Mouse (Mus musculus): ENCODE results near the gene Fam171a1. TPM values are rescaled to one million over a fixed set of nuclear protein-coding genes. Genes with fewer than 3 reads are reported as not detected.
"Not testable (repeated sequence)": the region's sequence is repeated elsewhere in the genome, so short reads cannot be mapped to it uniquely, and the experiment has no call there.

Gene Fam171a1
- total RNA-seq, 2 experiments from 2014 or later, result 3.4 to 3.8 TPM

DNA sequence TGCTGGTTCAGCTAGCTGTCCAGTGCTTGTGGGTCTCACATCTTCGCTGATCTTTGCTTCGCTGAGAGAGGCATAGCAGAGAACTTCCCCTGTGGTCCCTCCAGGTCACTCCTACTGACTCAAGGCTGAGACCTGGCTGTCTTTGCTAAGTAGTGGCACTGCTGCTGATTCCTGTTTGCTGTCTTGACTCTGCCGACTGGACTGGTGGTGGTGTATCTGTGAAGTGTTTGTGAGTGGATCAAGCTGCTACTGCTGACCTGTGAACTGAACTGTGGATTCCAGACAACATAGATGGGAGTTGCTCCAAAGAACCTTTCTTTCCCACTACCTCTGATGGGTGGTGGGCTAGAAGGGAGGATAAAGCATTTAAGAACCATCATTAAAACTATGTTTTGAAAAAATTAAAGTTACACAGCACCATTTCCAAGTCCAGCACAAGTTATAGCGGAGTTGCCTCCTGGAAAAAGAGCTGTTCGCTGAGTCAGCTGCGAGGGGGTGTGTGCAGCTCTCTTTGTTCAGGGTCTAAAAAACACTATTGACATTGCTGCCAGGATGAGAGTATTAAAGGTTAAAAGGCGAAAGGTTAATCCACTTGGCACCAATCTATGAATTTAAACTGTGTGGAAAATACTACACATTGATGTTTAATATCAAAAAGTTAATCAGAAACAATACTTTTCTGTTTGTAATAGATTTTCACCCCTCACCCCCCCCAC, 52.0 kb downstream of the Fam171a1 start:
- intact Hi-C loops (cut with DNase I), result no loop called here
- no peak for DNase-seq

DNA sequence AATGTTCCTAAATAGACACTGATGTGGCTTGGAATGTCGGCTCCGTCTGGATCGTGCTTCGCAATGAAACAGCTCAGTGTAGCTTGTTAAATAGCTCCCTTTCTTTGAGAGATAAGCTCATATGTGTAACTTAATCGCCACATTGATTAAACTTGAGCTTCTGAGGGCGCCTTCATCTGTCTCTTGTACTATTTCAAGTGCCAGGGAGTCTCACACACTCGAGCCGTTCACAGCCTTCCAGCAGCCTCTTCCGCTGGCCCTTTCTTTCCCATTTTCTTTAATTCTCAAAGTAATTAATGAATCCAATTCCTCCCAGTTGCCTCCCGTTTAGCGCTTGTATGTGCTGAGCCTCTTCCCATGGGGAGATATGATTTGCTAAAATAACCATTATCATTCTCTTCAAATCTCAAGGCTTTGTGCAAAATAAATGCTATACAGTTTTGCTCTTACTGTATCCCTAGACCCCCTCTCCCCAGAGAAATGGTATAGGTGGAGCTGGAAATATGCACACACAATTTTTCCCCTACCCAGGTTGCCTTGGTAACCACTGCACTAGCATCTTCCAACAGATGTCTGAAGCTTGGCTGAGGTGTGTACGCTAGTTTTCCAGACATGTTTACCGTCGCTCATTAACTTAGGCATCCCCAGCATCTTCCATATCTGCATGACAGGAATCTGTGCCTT, 54.8 kb downstream of the Fam171a1 start:
- no peak for DNase-seq

DNA sequence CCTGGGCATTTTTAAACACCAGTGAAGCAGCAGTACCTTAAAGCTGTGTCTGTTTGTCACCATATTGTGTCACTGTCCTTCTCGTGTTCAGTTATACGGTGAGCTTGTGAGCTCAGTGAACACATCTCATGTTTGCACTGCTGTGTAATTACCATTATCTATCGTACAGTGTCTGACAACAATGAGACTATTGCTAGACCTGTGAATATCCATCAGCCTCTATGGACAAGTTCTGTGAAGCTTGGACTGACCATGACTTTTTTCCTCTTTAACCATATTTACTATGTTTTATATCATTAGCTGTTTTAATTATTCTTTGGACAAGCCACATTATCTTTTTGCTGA, 55.4 kb downstream of the Fam171a1 start:
- intact Hi-C loops (cut with DNase I), result no loop called here
- DNase-seq, result no peak

More for the DNA sequence above, 54.8 kb downstream of the Fam171a1 start:
- intact Hi-C loops (cut with DNase I), result no loop called here

DNA sequence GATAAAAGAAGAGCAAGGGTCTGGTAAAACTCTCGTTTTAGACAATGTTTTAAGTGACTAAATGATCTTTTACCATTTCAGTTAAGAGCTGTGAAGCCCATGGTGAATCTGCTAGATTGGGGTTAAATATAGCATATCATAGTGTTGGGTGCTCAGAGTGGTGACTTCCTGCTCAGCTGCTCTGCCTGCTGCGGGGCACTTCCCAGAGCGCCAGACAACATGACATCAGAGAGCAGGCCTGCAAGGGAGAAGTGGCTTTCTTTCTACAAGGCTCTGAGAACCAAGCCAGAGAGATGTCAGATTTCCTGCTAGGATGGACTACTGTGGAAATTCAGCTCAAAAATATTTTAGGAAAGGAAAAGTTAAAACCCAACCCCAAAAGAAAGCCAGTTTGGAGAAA, 57.8 kb downstream of the Fam171a1 start:
- no peak for DNase-seq
- intact Hi-C loops (cut with DNase I), result no loop called here

DNA sequence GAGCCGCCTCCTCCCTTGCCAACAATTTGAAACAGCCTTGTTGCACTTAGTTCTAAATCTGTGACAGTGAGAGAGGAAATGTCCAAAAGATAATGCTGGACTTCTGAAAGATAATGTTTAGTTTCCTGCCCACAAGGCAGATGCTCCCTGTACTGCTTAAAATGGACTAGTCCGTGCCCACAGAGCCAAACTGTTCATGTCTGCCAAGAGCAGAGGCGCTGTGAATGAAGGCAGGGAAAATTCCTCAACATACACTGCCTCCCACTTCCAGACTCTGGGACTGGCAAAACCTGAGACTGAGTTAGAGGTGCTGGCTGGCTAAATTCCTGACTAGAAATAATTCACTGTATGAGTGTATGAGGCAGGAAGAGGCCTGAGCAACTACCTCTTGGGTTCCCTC, 58.6 kb downstream of the Fam171a1 start:
- intact Hi-C loops (cut with DNase I), result no loop called here

GRCm38 (mm10) chr2:3174890-3175289, 60.9 kb downstream of the Fam171a1 start:
- intact Hi-C loops (cut with DNase I), result loop anchor here (5.0 kb wide), 1 partner anchor 58 kb away; no protein-coding TSS in a partner anchor
- DNase-seq, result no peak

More for the DNA sequence above, 58.6 kb downstream of the Fam171a1 start:
- no peak for DNase-seq

- not testable (repeated sequence) for DNase-seq
- intact Hi-C loops (cut with DNase I), result loop anchor here (5.0 kb wide), 1 partner anchor 59 kb away; no protein-coding TSS in a partner anchor
These were observed 62.0 kb downstream of the Fam171a1 start for GRCm38 (mm10) chr2:3175988-3176387.

- intact Hi-C loops (cut with DNase I), result loop anchor here (5.0 kb wide), 1 partner anchor 59 kb away; no protein-coding TSS in a partner anchor
- no peak for DNase-seq
These were observed 62.7 kb downstream of the Fam171a1 start for GRCm38 (mm10) chr2:3176751-3177150.

GRCm38 (mm10) chr2:3180550-3180949, 66.5 kb downstream of the Fam171a1 start:
- DNase-seq, result no peak
- intact Hi-C loops (cut with DNase I), result no loop called here

- no peak for DNase-seq
- intact Hi-C loops (cut with DNase I), result no loop called here
These were observed 69.6 kb downstream of the Fam171a1 start for GRCm38 (mm10) chr2:3183656-3184055.

- intact Hi-C loops (cut with DNase I), result no loop called here
- no peak for DNase-seq
These were observed 71.3 kb downstream of the Fam171a1 start for GRCm38 (mm10) chr2:3185335-3185734.

- intact Hi-C loops (cut with DNase I), result no loop called here
- no peak for DNase-seq
These were observed 74.9 kb downstream of the Fam171a1 start for GRCm38 (mm10) chr2:3188745-3189475.

DNA sequence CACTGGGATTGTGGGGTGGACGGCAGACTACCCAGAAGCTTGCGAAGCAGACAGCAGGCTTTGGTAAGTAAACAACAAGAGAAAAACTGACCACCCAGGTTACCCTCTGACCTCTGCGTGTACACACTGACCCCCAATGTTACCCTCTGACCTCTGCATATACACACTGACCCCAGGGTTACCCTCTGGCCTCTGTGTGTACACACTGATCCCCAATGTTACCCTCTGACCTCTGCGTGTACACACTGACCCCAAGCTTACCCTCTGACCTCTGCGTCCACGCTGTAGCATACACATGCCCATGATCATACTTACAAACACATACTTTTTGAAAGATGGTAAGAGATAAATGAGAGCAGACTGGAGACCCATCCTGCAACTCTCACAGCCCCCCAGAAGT, 77.1 kb downstream of the Fam171a1 start:
- no peak for DNase-seq
- intact Hi-C loops (cut with DNase I), result no loop called here

DNA sequence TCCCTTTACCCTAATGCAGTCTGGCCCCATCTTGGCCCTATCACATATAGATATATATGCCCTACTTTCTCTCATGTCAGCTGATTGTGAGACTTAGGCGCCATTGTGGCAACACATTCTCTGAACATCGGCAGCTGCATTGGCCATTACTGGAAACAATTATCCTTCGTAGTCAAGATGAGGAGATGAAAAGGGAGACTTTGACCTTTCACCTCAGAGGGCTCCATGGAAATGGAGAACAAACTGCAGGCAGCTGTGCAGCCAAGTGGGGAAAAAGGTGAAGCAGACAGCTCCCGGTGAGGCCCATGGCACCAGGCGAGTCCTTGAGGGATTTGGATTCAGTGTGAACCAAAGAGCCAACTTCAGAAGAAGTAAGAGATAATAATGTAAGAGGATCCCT, 81.5 kb downstream of the Fam171a1 start:
- no peak for DNase-seq
- intact Hi-C loops (cut with DNase I), result no loop called here

GRCm38 (mm10) chr2:3200422-3200821, 86.4 kb downstream of the Fam171a1 start:
- DNase-seq, result no peak
- intact Hi-C loops (cut with DNase I), result no loop called here

DNA sequence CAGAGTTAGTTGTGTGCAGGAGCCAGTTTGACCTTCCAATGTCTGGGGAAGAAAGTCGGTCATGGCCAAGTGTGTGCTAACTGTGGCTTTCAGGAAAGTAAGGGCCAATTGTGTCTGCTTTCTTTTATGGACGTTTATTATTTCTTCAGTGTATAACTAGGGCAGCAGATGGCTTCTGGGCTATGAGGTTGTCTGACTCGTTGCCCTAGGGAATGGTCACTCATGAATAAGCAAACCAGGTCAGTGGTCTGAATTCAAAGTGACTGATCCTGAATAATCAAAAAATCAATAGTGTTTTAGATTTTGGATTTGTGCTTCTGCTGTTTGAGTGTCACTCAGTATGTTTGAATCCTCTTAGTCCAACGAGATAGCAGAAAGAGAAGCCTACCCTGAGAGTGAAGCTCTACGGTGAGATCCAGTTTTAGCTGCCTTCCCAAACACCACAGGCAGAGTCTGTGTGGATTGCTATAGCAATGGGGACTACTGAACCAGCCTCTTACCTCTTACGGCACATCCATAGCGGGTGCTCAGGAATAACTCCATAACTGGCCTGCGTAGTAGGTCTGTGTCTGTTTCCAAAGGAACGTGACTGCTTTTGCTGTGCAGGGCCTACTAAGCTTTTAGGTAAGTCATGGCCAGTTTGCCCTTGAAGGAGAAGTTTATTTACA, 93.1 kb downstream of the Fam171a1 start:
- intact Hi-C loops (cut with DNase I), result no loop called here
- no peak for DNase-seq

DNA sequence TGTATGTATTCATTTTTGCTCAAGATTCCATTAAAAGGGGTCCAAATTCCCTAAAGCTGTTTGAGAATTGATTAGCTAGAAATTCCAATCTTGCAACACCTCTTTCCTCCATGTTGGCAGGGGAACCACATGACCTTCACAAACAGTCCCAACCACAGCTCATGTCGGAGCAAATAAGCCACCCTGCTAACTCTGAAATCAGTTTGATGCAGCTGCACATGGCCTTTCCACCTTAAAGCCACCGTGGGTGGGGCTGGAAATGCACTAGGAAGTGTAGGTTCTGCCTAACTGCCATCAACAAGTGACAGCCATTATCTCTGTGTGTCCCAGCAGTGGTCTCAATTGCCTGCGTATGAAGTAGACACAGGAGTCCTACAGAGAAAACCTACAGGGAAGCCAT, 101.5 kb downstream of the Fam171a1 start:
- no peak for DNase-seq
- intact Hi-C loops (cut with DNase I), result no loop called here

DNA sequence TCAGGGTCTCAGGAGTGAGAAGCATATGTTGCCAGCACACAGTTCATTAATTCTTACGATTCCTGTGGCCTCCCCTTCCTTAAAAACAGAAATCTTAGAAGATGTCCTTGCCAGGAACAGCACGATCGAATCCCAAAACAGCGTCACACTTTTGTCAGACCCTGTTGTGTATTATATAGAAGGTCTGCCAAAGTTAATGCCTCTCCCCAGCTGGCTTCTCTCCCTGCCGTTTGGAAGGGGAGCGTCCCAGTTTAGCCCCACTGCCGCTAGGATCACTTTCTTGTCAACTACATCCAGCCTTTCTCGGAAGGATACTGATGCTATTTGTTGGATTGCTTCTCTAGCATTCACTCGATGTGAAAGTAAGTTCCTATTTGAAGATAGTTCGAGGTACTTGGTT, 102.6 kb downstream of the Fam171a1 start:
- intact Hi-C loops (cut with DNase I), result no loop called here
- no peak for DNase-seq

DNA sequence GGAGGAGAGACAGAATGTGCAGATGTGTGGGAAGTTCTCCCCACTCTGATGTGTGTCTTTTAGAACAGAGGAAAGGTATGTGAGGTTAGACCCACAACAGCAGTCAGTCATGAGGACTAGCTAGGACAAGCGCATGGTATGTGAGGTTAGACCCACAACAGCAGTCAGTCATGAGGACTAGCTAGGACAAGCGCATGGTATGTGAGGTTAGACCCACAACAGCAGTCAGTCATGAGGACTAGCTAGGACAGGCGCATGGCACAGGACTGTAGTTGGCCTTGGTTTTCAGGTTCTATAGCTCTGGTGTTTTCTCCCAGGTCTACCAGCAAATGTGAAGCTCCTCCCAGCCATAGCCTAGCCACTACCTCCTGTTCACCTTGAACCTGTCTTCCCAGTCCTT, 103.6 kb downstream of the Fam171a1 start:
- DNase-seq; intact Hi-C loops (cut with DNase I): not testable (repeated sequence)

DNA sequence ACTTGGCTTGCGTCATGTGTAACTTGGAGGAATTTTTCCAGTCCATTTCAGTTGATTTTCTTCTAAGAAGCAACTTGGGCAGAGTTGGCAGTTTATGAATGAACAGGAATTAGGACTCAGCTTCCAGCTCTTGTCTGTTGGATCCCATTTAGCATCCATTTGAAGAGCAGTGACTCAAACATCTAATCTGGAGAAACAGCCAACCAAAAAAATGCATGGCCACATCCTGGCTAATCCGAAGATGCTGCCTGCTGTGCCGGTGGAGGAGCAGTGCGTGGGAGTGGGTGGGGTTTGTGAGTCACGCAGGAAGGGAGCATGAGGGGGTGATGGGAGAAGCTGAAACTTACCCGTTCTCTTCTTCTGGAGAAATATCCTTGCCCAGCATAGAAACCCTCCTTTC, 104.2 kb downstream of the Fam171a1 start:
- no peak for DNase-seq
- intact Hi-C loops (cut with DNase I), result no loop called here

DNA sequence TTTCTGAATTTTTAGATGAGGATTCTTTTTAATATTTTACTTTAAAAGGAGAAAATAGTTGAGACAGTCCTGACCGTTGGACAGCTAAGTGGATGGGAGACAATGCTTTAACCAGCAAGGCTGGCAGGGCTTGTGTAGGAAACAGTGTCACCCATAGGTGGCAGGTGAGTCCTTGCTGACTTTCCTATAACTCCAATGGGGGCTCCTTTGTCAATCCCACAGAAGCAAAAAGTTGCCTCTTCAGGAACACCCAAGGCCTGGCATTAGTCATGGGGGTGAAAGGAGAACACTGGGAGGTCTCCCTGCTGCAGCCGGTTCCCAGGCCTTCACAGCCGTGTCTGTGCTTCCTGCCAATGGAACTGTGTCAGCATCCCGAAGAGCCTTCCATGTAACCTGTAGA, 114.5 kb downstream of the Fam171a1 start:
- intact Hi-C loops (cut with DNase I), result loop anchor here (5.0 kb wide), 1 partner anchor 111 kb away; no protein-coding TSS in a partner anchor
- DNase-seq, result no peak
